Mouse (Mus musculus): Measurements from ENCODE around the gene 4930426L09Rik. TPM values are rescaled to one million over a fixed set of nuclear protein-coding genes. Genes with fewer than 3 reads are reported as not detected.

The 4930426L09Rik gene
- 0.32 and 0.53 TPM in 2 replicates for polyA plus RNA-seq (2015; fragmentation: Nextera tagmentation; extraction: Ambion mirVana)

GRCm38 (mm10) chr2:18998054-18998478 lies at the start of gene 4930426L09Rik, which contains the start of gene Pip4k2a:
Gene 4930426L09Rik, plus strand, starts transcription at chr2:18998343.
Gene Pip4k2a, minus strand, starts transcription at chr2:18998126.
- Histone ChIP-seq H3K4me1 (ENCODE audit: control insufficient read depth, insufficient read depth, low read length) (peaks cover 14% of the 10 kb centered on the region), H3K36me3 (ENCODE audit: control insufficient read depth, insufficient read depth, low read length) (no peaks in the 10 kb centered on the region), H3K4me2 (ENCODE audit: low read length) (peak within 1 kb of the TSS; percentile 88), H3K9me3 (replicated peaks; ENCODE audit: control insufficient read depth, low read length, poor library complexity, severe bottlenecking) (no peaks in the 10 kb centered on the region), H3K9ac (ENCODE audit: low read depth, low read length) (peak within 1 kb of the TSS; percentile 79), H3K27me3 (ENCODE audit: control insufficient read depth, insufficient read depth, low read depth, low read length) (no peaks in the 10 kb centered on the region), H3K27ac (ENCODE audit: low read length) (peak within 1 kb of the TSS; percentile 79), H3K4me3 (ENCODE audit: low read depth, low read length) (peak within 1 kb of the TSS; percentile 58)
- ATAC-seq, result peak; percentile 99
- under 1% methylated on average over 50 of the region's 66 CpGs for WGBS

GRCm38 (mm10) chr2:18948741-18949140 lies 49.4 kb upstream of the 4930426L09Rik start:
- no peak overlapping the region for H3K4me2 ChIP-seq (ENCODE audit: low read length)
- no peak for ATAC-seq
- H3K27me3 ChIP-seq (ENCODE audit: control insufficient read depth, insufficient read depth, low read depth, low read length), result no peaks in the 10 kb centered on the region
- no peak overlapping the region for H3K4me3 ChIP-seq (ENCODE audit: low read depth, low read length)
- H3K9me3 ChIP-seq (replicated peaks; ENCODE audit: control insufficient read depth, low read length, poor library complexity, severe bottlenecking), result no peaks in the 10 kb centered on the region
- no peaks in the 10 kb centered on the region for H3K36me3 ChIP-seq (ENCODE audit: control insufficient read depth, insufficient read depth, low read length)
- H3K4me1 ChIP-seq (ENCODE audit: control insufficient read depth, insufficient read depth, low read length), result 0 out of 2 replicates have a peak, but pooled peaks cover 2% of the 10 kb centered on the region
- H3K27ac ChIP-seq (ENCODE audit: low read length), result no peak overlapping the region
- no peak overlapping the region for H3K9ac ChIP-seq (ENCODE audit: low read depth, low read length)
- WGBS, result 85% methylated on average over 7 of the region's 7 CpGs

GRCm38 (mm10) chr2:18950758-18951157 lies 47.4 kb upstream of the 4930426L09Rik start:
- Histone ChIP-seq H3K4me1 (ENCODE audit: control insufficient read depth, insufficient read depth, low read length) (0 out of 2 replicates have a peak, but pooled peaks cover 2% of the 10 kb centered on the region), H3K9me3 (replicated peaks; ENCODE audit: control insufficient read depth, low read length, poor library complexity, severe bottlenecking) (no peaks in the 10 kb centered on the region), H3K27me3 (ENCODE audit: control insufficient read depth, insufficient read depth, low read depth, low read length) (no peaks in the 10 kb centered on the region), H3K9ac (ENCODE audit: low read depth, low read length) (no peak overlapping the region), H3K4me2 (ENCODE audit: low read length) (no peak overlapping the region), H3K4me3 (ENCODE audit: low read depth, low read length) (no peak overlapping the region), H3K27ac (ENCODE audit: low read length) (no peak overlapping the region), H3K36me3 (ENCODE audit: control insufficient read depth, insufficient read depth, low read length) (no peaks in the 10 kb centered on the region)
- no peak for ATAC-seq
- WGBS, result 78% methylated on average over 2 of the region's 2 CpGs

- Histone ChIP-seq H3K4me2 (ENCODE audit: low read length) (no peak overlapping the region), H3K27me3 (ENCODE audit: control insufficient read depth, insufficient read depth, low read depth, low read length) (no peaks in the 10 kb centered on the region), H3K4me1 (ENCODE audit: control insufficient read depth, insufficient read depth, low read length) (0 out of 2 replicates have a peak, but pooled peaks cover 2% of the 10 kb centered on the region), H3K36me3 (ENCODE audit: control insufficient read depth, insufficient read depth, low read length) (no peaks in the 10 kb centered on the region), H3K4me3 (ENCODE audit: low read depth, low read length) (no peak overlapping the region), H3K9ac (ENCODE audit: low read depth, low read length) (no peak overlapping the region), H3K27ac (ENCODE audit: low read length) (no peak overlapping the region), H3K9me3 (replicated peaks; ENCODE audit: control insufficient read depth, low read length, poor library complexity, severe bottlenecking) (no peaks in the 10 kb centered on the region)
- no peak for ATAC-seq
- WGBS, result 74% methylated on average over 7 of the region's 7 CpGs
Measured at GRCm38 (mm10) chr2:18952102-18952673, 46.0 kb upstream of the 4930426L09Rik start.

GRCm38 (mm10) chr2:18954422-18954821 lies 43.7 kb upstream of the 4930426L09Rik start:
- H3K27ac ChIP-seq (ENCODE audit: low read length), result no peak overlapping the region
- H3K4me2 ChIP-seq (ENCODE audit: low read length), result no peak overlapping the region
- H3K9me3 ChIP-seq (replicated peaks; ENCODE audit: control insufficient read depth, low read length, poor library complexity, severe bottlenecking), result no peaks in the 10 kb centered on the region
- ATAC-seq, result no peak
- no peaks in the 10 kb centered on the region for H3K36me3 ChIP-seq (ENCODE audit: control insufficient read depth, insufficient read depth, low read length)
- H3K9ac ChIP-seq (ENCODE audit: low read depth, low read length), result no peak overlapping the region
- no peaks in the 10 kb centered on the region for H3K4me1 ChIP-seq (ENCODE audit: control insufficient read depth, insufficient read depth, low read length)
- WGBS, result 71% methylated on average over 4 of the region's 4 CpGs
- no peaks in the 10 kb centered on the region for H3K27me3 ChIP-seq (ENCODE audit: control insufficient read depth, insufficient read depth, low read depth, low read length)
- no peak overlapping the region for H3K4me3 ChIP-seq (ENCODE audit: low read depth, low read length)

GRCm38 (mm10) chr2:18955022-18955421 lies 43.1 kb upstream of the 4930426L09Rik start:
- H3K9ac ChIP-seq (ENCODE audit: low read depth, low read length), result no peak overlapping the region
- no peaks in the 10 kb centered on the region for H3K4me1 ChIP-seq (ENCODE audit: control insufficient read depth, insufficient read depth, low read length)
- no peaks in the 10 kb centered on the region for H3K36me3 ChIP-seq (ENCODE audit: control insufficient read depth, insufficient read depth, low read length)
- H3K4me3 ChIP-seq (ENCODE audit: low read depth, low read length), result no peak overlapping the region
- no peaks in the 10 kb centered on the region for H3K9me3 ChIP-seq (replicated peaks; ENCODE audit: control insufficient read depth, low read length, poor library complexity, severe bottlenecking)
- ATAC-seq, result no peak
- H3K4me2 ChIP-seq (ENCODE audit: low read length), result no peak overlapping the region
- H3K27ac ChIP-seq (ENCODE audit: low read length), result no peak overlapping the region
- WGBS, result 22% methylated on average over 4 of the region's 4 CpGs
- H3K27me3 ChIP-seq (ENCODE audit: control insufficient read depth, insufficient read depth, low read depth, low read length), result no peaks in the 10 kb centered on the region

- no peaks in the 10 kb centered on the region for H3K27me3 ChIP-seq (ENCODE audit: control insufficient read depth, insufficient read depth, low read depth, low read length)
- no peaks in the 10 kb centered on the region for H3K36me3 ChIP-seq (ENCODE audit: control insufficient read depth, insufficient read depth, low read length)
- WGBS, result 90% methylated on average over 13 of the region's 13 CpGs
- no peaks in the 10 kb centered on the region for H3K4me1 ChIP-seq (ENCODE audit: control insufficient read depth, insufficient read depth, low read length)
- H3K4me2 ChIP-seq (ENCODE audit: low read length), result no peak overlapping the region
- no peak overlapping the region for H3K9ac ChIP-seq (ENCODE audit: low read depth, low read length)
- no peak overlapping the region for H3K4me3 ChIP-seq (ENCODE audit: low read depth, low read length)
- H3K9me3 ChIP-seq (replicated peaks; ENCODE audit: control insufficient read depth, low read length, poor library complexity, severe bottlenecking), result no peaks in the 10 kb centered on the region
- no peak for ATAC-seq
- no peak overlapping the region for H3K27ac ChIP-seq (ENCODE audit: low read length)
Measured at GRCm38 (mm10) chr2:18955671-18956070, 42.5 kb upstream of the 4930426L09Rik start.

GRCm38 (mm10) chr2:18956424-18956823 lies 41.7 kb upstream of the 4930426L09Rik start:
- no peaks in the 10 kb centered on the region for H3K9me3 ChIP-seq (replicated peaks; ENCODE audit: control insufficient read depth, low read length, poor library complexity, severe bottlenecking)
- ATAC-seq, result no peak
- WGBS, result 73% methylated on average over 3 of the region's 3 CpGs
- no peak overlapping the region for H3K27ac ChIP-seq (ENCODE audit: low read length)
- no peaks in the 10 kb centered on the region for H3K36me3 ChIP-seq (ENCODE audit: control insufficient read depth, insufficient read depth, low read length)
- H3K9ac ChIP-seq (ENCODE audit: low read depth, low read length), result no peak overlapping the region
- H3K4me1 ChIP-seq (ENCODE audit: control insufficient read depth, insufficient read depth, low read length), result no peaks in the 10 kb centered on the region
- no peak overlapping the region for H3K4me3 ChIP-seq (ENCODE audit: low read depth, low read length)
- no peak overlapping the region for H3K4me2 ChIP-seq (ENCODE audit: low read length)
- H3K27me3 ChIP-seq (ENCODE audit: control insufficient read depth, insufficient read depth, low read depth, low read length), result no peaks in the 10 kb centered on the region

- WGBS, result 52% methylated on average over 7 of the region's 7 CpGs
- Histone ChIP-seq H3K4me2 (ENCODE audit: low read length) (no peak overlapping the region), H3K4me3 (ENCODE audit: low read depth, low read length) (no peak overlapping the region), H3K9ac (ENCODE audit: low read depth, low read length) (no peak overlapping the region), H3K27ac (ENCODE audit: low read length) (no peak overlapping the region), H3K9me3 (replicated peaks; ENCODE audit: control insufficient read depth, low read length, poor library complexity, severe bottlenecking) (no peaks in the 10 kb centered on the region), H3K27me3 (ENCODE audit: control insufficient read depth, insufficient read depth, low read depth, low read length) (no peaks in the 10 kb centered on the region), H3K36me3 (ENCODE audit: control insufficient read depth, insufficient read depth, low read length) (no peaks in the 10 kb centered on the region), H3K4me1 (ENCODE audit: control insufficient read depth, insufficient read depth, low read length) (no peaks in the 10 kb centered on the region)
- ATAC-seq, result no peak
Measured at GRCm38 (mm10) chr2:18956945-18957344, 41.2 kb upstream of the 4930426L09Rik start.

Data from midbrain, embryonic 16.5 days (tissue).